Mouse (Mus musculus) CD4-positive, CD25-positive, alpha-beta regulatory T cell, adult 4 months (primary cell): ENCODE results near the gene Parp9. TPM values are rescaled to one million over a fixed set of nuclear protein-coding genes. Genes with fewer than 3 reads are reported as not detected.
"Not testable (repeated sequence)": the region's sequence is repeated elsewhere in the genome, so short reads cannot be mapped to it uniquely, and the experiment has no call there.

Experiments
- ATAC-seq: one replicate; pipeline ENCODE4 v1.8.0; 2017
- polyA plus RNA-seq, 2 experiments: library from polyadenylated mRNA; unstranded; fragments of 100-300 nt; shearing (Covaris generic); gene quantifications; one replicate each; pipeline ENCODE4 v1.2.1; 2017

Parp9 gene
- polyA plus RNA-seq, 2 experiments from 2014 or later = 73.8 to 98.6 TPM

GRCm38 (mm10) chr16:35932179-35933055, 5.9 kb upstream of the Parp9 start:
- ATAC-seq = no peak

- ATAC-seq = no peak
Measured at GRCm38 (mm10) chr16:35933181-35933580, 5.1 kb upstream of the Parp9 start.

- ATAC-seq = peak; percentile 7
Measured at GRCm38 (mm10) chr16:35939261-35939660, 991 bp downstream of the Parp9 start.

- peak; percentile 83 for ATAC-seq
Measured at GRCm38 (mm10) chr16:35939690-35940089, 1.4 kb downstream of the Parp9 start.

- ATAC-seq = no peak
Measured at GRCm38 (mm10) chr16:35941382-35941781, 3.1 kb downstream of the Parp9 start.

- ATAC-seq = no peak
Measured at GRCm38 (mm10) chr16:35949264-35949663, 11.0 kb downstream of the Parp9 start.

GRCm38 (mm10) chr16:35951216-35951615, 12.9 kb downstream of the Parp9 start:
- no peak for ATAC-seq

GRCm38 (mm10) chr16:35952628-35953130, 14.4 kb downstream of the Parp9 start:
- ATAC-seq = no peak

- ATAC-seq = not testable (repeated sequence)
Measured at GRCm38 (mm10) chr16:35965991-35966390, 27.7 kb downstream of the Parp9 start.

- no peak for ATAC-seq
Measured at GRCm38 (mm10) chr16:35966411-35967115, 28.3 kb downstream of the Parp9 start.

- peak; percentile 34 for ATAC-seq
Measured at GRCm38 (mm10) chr16:35967319-35967718, 29.0 kb downstream of the Parp9 start.

GRCm38 (mm10) chr16:35968149-35968548, 29.9 kb downstream of the Parp9 start:
- no peak for ATAC-seq

GRCm38 (mm10) chr16:35974021-35974420, 35.8 kb downstream of the Parp9 start:
- no peak for ATAC-seq

GRCm38 (mm10) chr16:35978450-35978849, 40.2 kb downstream of the Parp9 start, which contains the start of gene Kpna1:
Kpna1 (plus strand) TSS chr16:35978750.
- ATAC-seq = not testable (repeated sequence)

- ATAC-seq = peak; percentile 46
Measured at GRCm38 (mm10) chr16:35981363-35981821, 43.1 kb downstream of the Parp9 start.

GRCm38 (mm10) chr16:35982506-35982901, 44.2 kb downstream of the Parp9 start:
- peak; percentile 1 for ATAC-seq

GRCm38 (mm10) chr16:35982902-35983516, 44.7 kb downstream of the Parp9 start:
- peak; percentile 81 for ATAC-seq

- peak; percentile 54 for ATAC-seq
Measured at GRCm38 (mm10) chr16:35983517-35984101, 45.3 kb downstream of the Parp9 start.

- no peak for ATAC-seq
Measured at GRCm38 (mm10) chr16:35984471-35984870, 46.2 kb downstream of the Parp9 start.

- no peak for ATAC-seq
Measured at GRCm38 (mm10) chr16:35987930-35988329, 49.7 kb downstream of the Parp9 start.

- no peak for ATAC-seq
Measured at GRCm38 (mm10) chr16:35992391-35992790, 54.1 kb downstream of the Parp9 start.

GRCm38 (mm10) chr16:35993316-35993715, 55.0 kb downstream of the Parp9 start:
- ATAC-seq = no peak
